Mouse (Mus musculus): ENCODE data around the gene Glra3. TPM values are rescaled to one million over a fixed set of nuclear protein-coding genes. Genes with fewer than 3 reads are reported as not detected.
A peak's percentile ranks its signal among the peaks of the same experiment; 100 is the strongest.

The Glra3 gene
- polyA plus RNA-seq (2014; fragmentation: Nextera tagmentation; extraction: Ambion mirVana), result 0.06 TPM in 1 of 2 replicates, not detected in the other

GRCm38 (mm10) chr8:55939870-55940525, at the start of gene Glra3:
Gene Glra3 (plus strand): TSS chr8:55940460.
- Histone ChIP-seq H3K27me3 (ENCODE audit: control insufficient read depth, insufficient read depth, low read length) (no peaks in the 10 kb centered on the region), H3K4me2 (ENCODE audit: low read depth, severe bottlenecking) (peak within 1 kb of the TSS; percentile 39), H3K36me3 (ENCODE audit: control insufficient read depth, insufficient read depth, low read length) (no peaks in the 10 kb centered on the region), H3K4me1 (ENCODE audit: control insufficient read depth, insufficient read depth, low read length) (peaks cover 4% of the 10 kb centered on the region; the same call in 1 of the 2 replicates), H3K4me3 (ENCODE audit: low read depth, low read length) (no peak within 1 kb of the TSS), H3K27ac (replicated peaks; ENCODE audit: low read depth, low read length) (no peak within 1 kb of the TSS), H3K9ac (ENCODE audit: low read length) (no peak within 1 kb of the TSS), H3K9me3 (ENCODE audit: control insufficient read depth, low read length) (no peaks in the 10 kb centered on the region)
- 14% methylated on average over 11 of the region's 11 CpGs for WGBS
- ATAC-seq (ENCODE audit: insufficient number of reproducible peaks, low FRiP score, low TSS enrichment, low read depth), result peak; percentile 44
- DNase-seq (ENCODE audit: low spot score), result no peak

DNA sequence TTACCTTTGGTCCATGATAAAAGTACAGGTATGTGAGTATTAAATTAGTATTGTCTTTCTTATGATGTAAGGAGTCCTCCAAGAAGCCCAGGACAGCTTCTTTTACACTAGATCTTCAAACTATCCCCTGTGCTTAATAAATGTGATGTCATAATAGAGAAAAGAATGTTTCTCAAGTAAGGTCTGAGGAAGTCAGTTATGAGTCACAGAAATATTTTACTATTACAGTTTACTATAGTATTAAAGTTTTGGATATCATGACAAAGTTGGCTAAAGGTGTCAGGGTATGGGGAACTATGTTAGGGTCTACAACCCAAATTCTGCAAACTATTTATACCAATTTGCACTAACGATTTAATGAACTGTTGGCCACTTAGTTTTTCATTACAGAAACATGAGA, 33.4 kb upstream of the Glra3 start, which contains the start of gene Adam29:
Adam29 (minus strand) TSS at position 101 of the 400 bp plus-strand sequence.
- DNase-seq (ENCODE audit: low spot score) (no peak), ATAC-seq (ENCODE audit: insufficient number of reproducible peaks, low FRiP score, low TSS enrichment, low read depth) (no peak)
- no peak within 1 kb of the TSS for H3K27ac ChIP-seq (replicated peaks; ENCODE audit: low read depth, low read length)
- H3K36me3 ChIP-seq (ENCODE audit: control insufficient read depth, insufficient read depth, low read length), result no peaks in the 10 kb centered on the region
- no peaks in the 10 kb centered on the region for H3K9me3 ChIP-seq (ENCODE audit: control insufficient read depth, low read length)
- H3K4me3 ChIP-seq (ENCODE audit: low read depth, low read length), result no peak within 1 kb of the TSS
- no peaks in the 10 kb centered on the region for H3K27me3 ChIP-seq (ENCODE audit: control insufficient read depth, insufficient read depth, low read length)
- no peak within 1 kb of the TSS for H3K4me2 ChIP-seq (ENCODE audit: low read depth, severe bottlenecking)
- 88% methylated on average over 1 of the region's 1 CpGs for WGBS
- H3K9ac ChIP-seq (ENCODE audit: low read length), result no peak within 1 kb of the TSS
- no peaks in the 10 kb centered on the region for H3K4me1 ChIP-seq (ENCODE audit: control insufficient read depth, insufficient read depth, low read length)

GRCm38 (mm10) chr8:55940526-55940880, 243 bp downstream of the Glra3 start:
- DNase-seq (ENCODE audit: low spot score) (peak; percentile 83), ATAC-seq (ENCODE audit: insufficient number of reproducible peaks, low FRiP score, low TSS enrichment, low read depth) (peak; percentile 60)
- Histone ChIP-seq H3K9me3 (ENCODE audit: control insufficient read depth, low read length) (no peaks in the 10 kb centered on the region), H3K9ac (ENCODE audit: low read length) (no peak overlapping the region), H3K4me3 (ENCODE audit: low read depth, low read length) (no peak overlapping the region), H3K36me3 (ENCODE audit: control insufficient read depth, insufficient read depth, low read length) (no peaks in the 10 kb centered on the region), H3K4me1 (ENCODE audit: control insufficient read depth, insufficient read depth, low read length) (peaks cover 4% of the 10 kb centered on the region; the same call in 1 of the 2 replicates), H3K4me2 (ENCODE audit: low read depth, severe bottlenecking) (peak overlapping the region; percentile 39), H3K27me3 (ENCODE audit: control insufficient read depth, insufficient read depth, low read length) (no peaks in the 10 kb centered on the region), H3K27ac (replicated peaks; ENCODE audit: low read depth, low read length) (no peak overlapping the region)
- 1% methylated on average over 8 of the region's 8 CpGs for WGBS

- no peak overlapping the region for H3K4me3 ChIP-seq (ENCODE audit: low read depth, low read length)
- H3K9ac ChIP-seq (ENCODE audit: low read length), result no peak overlapping the region
- no peak overlapping the region for H3K4me2 ChIP-seq (ENCODE audit: low read depth, severe bottlenecking)
- 40% methylated on average over 3 of the region's 3 CpGs for WGBS
- no peaks in the 10 kb centered on the region for H3K4me1 ChIP-seq (ENCODE audit: control insufficient read depth, insufficient read depth, low read length)
- ATAC-seq (ENCODE audit: insufficient number of reproducible peaks, low FRiP score, low TSS enrichment, low read depth) (no peak), DNase-seq (ENCODE audit: low spot score) (peak; percentile 34)
- no peak overlapping the region for H3K27ac ChIP-seq (replicated peaks; ENCODE audit: low read depth, low read length)
- H3K27me3 ChIP-seq (ENCODE audit: control insufficient read depth, insufficient read depth, low read length), result no peaks in the 10 kb centered on the region
- H3K36me3 ChIP-seq (ENCODE audit: control insufficient read depth, insufficient read depth, low read length), result no peaks in the 10 kb centered on the region
- H3K9me3 ChIP-seq (ENCODE audit: control insufficient read depth, low read length), result no peaks in the 10 kb centered on the region
These were observed 24.6 kb downstream of the Glra3 start for GRCm38 (mm10) chr8:55964759-55965320.

- Histone ChIP-seq H3K4me1 (ENCODE audit: control insufficient read depth, insufficient read depth, low read length) (no peaks in the 10 kb centered on the region), H3K27me3 (ENCODE audit: control insufficient read depth, insufficient read depth, low read length) (no peaks in the 10 kb centered on the region), H3K4me3 (ENCODE audit: low read depth, low read length) (no peak overlapping the region), H3K9me3 (ENCODE audit: control insufficient read depth, low read length) (no peaks in the 10 kb centered on the region), H3K27ac (replicated peaks; ENCODE audit: low read depth, low read length) (no peak overlapping the region), H3K9ac (ENCODE audit: low read length) (no peak overlapping the region), H3K4me2 (ENCODE audit: low read depth, severe bottlenecking) (no peak overlapping the region), H3K36me3 (ENCODE audit: control insufficient read depth, insufficient read depth, low read length) (no peaks in the 10 kb centered on the region)
- no peak for ATAC-seq (ENCODE audit: insufficient number of reproducible peaks, low FRiP score, low TSS enrichment, low read depth)
- DNase-seq (ENCODE audit: low spot score), result no peak
- 74% methylated on average over 3 of the region's 3 CpGs for WGBS
These were observed 57.6 kb downstream of the Glra3 start for GRCm38 (mm10) chr8:55997859-55998258.

DNA sequence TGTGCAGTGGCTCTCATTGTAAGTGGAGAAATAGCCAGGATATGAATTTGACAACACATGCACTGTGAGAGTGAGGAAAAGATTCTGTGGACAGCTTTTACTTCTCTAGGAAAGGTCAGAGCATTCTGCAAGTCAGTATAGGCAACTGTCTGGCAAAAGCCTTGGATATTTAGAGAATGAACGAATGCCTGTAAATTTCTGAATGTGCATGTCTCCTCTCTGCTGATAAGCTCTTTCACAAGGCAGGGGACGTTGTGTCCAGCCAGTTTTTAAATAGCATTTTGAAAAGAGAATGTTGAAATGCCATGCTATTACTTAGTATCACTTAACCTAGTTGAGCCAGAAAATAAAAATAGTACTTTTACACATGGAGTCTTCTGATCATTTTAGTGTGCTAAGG, 114.1 kb downstream of the Glra3 start:
- DNase-seq (ENCODE audit: low spot score) (no peak), ATAC-seq (ENCODE audit: insufficient number of reproducible peaks, low FRiP score, low TSS enrichment, low read depth) (no peak)
- Histone ChIP-seq H3K4me1 (ENCODE audit: control insufficient read depth, insufficient read depth, low read length) (no peaks in the 10 kb centered on the region), H3K4me3 (ENCODE audit: low read depth, low read length) (no peak overlapping the region), H3K9ac (ENCODE audit: low read length) (no peak overlapping the region), H3K27ac (replicated peaks; ENCODE audit: low read depth, low read length) (no peak overlapping the region), H3K9me3 (ENCODE audit: control insufficient read depth, low read length) (no peaks in the 10 kb centered on the region), H3K27me3 (ENCODE audit: control insufficient read depth, insufficient read depth, low read length) (no peaks in the 10 kb centered on the region), H3K4me2 (ENCODE audit: low read depth, severe bottlenecking) (no peak overlapping the region), H3K36me3 (ENCODE audit: control insufficient read depth, insufficient read depth, low read length) (no peaks in the 10 kb centered on the region)
- WGBS, result 77% methylated on average over 2 of the region's 2 CpGs

DNA sequence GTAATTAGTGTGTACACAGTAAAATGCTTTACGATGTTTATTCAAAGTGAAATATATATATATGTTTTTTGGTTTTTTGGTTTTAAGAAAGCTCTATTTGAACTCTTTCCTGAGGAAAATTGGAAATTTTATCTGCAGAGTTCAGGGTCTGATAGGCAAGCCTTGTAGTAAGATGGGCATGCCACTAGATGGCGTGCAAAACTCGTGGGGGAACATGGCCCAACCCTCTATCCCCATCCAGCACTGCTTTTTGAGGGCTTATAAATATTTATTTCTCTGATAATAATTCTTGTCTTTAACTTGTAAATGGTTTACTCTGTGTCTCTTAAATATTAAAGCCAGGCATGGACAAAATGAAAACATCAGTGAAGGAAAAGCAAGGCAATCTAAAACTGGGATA, 122.8 kb downstream of the Glra3 start:
- H3K4me1 ChIP-seq (ENCODE audit: control insufficient read depth, insufficient read depth, low read length), result no peaks in the 10 kb centered on the region
- 20% methylated on average over 3 of the region's 3 CpGs for WGBS
- DNase-seq (ENCODE audit: low spot score) (peak; percentile 61), ATAC-seq (ENCODE audit: insufficient number of reproducible peaks, low FRiP score, low TSS enrichment, low read depth) (no peak)
- no peaks in the 10 kb centered on the region for H3K36me3 ChIP-seq (ENCODE audit: control insufficient read depth, insufficient read depth, low read length)
- H3K27me3 ChIP-seq (ENCODE audit: control insufficient read depth, insufficient read depth, low read length), result no peaks in the 10 kb centered on the region
- H3K4me2 ChIP-seq (ENCODE audit: low read depth, severe bottlenecking), result no peak overlapping the region
- no peak overlapping the region for H3K27ac ChIP-seq (replicated peaks; ENCODE audit: low read depth, low read length)
- no peaks in the 10 kb centered on the region for H3K9me3 ChIP-seq (ENCODE audit: control insufficient read depth, low read length)
- H3K4me3 ChIP-seq (ENCODE audit: low read depth, low read length), result no peak overlapping the region
- no peak overlapping the region for H3K9ac ChIP-seq (ENCODE audit: low read length)

GRCm38 (mm10) chr8:56070486-56071254, 130.4 kb downstream of the Glra3 start:
- Histone ChIP-seq H3K9me3 (ENCODE audit: control insufficient read depth, low read length) (no peaks in the 10 kb centered on the region), H3K4me3 (ENCODE audit: low read depth, low read length) (no peak overlapping the region), H3K36me3 (ENCODE audit: control insufficient read depth, insufficient read depth, low read length) (no peaks in the 10 kb centered on the region), H3K9ac (ENCODE audit: low read length) (no peak overlapping the region), H3K27ac (replicated peaks; ENCODE audit: low read depth, low read length) (no peak overlapping the region), H3K4me1 (ENCODE audit: control insufficient read depth, insufficient read depth, low read length) (no peaks in the 10 kb centered on the region), H3K27me3 (ENCODE audit: control insufficient read depth, insufficient read depth, low read length) (no peaks in the 10 kb centered on the region), H3K4me2 (ENCODE audit: low read depth, severe bottlenecking) (no peak overlapping the region)
- DNase-seq (ENCODE audit: low spot score) (no peak), ATAC-seq (ENCODE audit: insufficient number of reproducible peaks, low FRiP score, low TSS enrichment, low read depth) (no peak)
- WGBS, result 71% methylated on average over 2 of the region's 2 CpGs
